Mouse (Mus musculus) right cerebral cortex, postnatal 10 days (tissue): ENCODE measurements around the gene Galnt2.
A peak's percentile ranks its signal among the peaks of the same experiment; 100 is the strongest.

ENCODE experiments used
- DNase-seq, 2 experiments: peaks; one replicate each; pipeline ENCODE4 v3.0.0; 2021; ENCODE audit warnings: low spot score in 2 of 2

Gene Galnt2

DNA sequence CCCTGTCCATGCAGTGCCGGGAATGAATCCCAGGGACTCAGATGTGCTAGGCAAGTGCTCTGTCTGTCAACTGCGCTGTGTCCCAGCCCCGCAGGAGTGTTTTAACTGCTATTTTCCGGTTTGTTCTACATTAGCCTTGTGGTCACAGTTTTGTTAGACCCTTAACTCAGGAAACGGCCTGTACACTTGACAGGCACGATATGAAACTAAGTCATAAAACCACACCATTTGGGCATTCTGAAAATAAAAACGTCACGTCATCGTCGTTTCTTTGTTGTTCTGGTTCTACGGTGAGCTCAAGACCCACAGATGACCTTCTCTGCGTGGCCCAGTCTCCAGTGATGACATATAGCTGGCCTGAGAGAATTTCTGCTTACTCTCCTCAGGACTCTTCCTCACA, 40.3 kb downstream of the Galnt2 start:
- no peak for DNase-seq

DNA sequence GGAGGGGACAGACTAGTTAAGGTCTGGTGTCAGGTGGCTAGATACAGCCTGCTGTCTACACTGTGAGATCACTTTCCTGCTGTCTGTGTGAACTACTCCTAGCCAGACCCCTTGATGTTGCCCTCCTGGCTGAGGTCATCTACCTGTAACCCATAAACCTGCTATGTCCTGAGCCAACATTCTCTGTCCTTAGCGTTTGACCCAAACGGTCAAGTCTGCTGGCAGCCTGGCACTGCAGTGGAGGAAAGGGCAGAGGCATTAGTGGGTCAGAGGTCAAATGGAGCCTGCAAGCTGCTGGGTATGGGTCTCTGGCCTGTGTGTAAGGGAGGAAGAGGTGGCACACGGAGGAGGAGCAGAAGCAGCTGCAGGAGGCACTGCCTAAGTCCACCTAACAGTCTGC, 41.6 kb downstream of the Galnt2 start:
- DNase-seq: no peak

- no peak for DNase-seq
Measured at GRCm38 (mm10) chr8:124273606-124274218, 42.5 kb downstream of the Galnt2 start.

DNA sequence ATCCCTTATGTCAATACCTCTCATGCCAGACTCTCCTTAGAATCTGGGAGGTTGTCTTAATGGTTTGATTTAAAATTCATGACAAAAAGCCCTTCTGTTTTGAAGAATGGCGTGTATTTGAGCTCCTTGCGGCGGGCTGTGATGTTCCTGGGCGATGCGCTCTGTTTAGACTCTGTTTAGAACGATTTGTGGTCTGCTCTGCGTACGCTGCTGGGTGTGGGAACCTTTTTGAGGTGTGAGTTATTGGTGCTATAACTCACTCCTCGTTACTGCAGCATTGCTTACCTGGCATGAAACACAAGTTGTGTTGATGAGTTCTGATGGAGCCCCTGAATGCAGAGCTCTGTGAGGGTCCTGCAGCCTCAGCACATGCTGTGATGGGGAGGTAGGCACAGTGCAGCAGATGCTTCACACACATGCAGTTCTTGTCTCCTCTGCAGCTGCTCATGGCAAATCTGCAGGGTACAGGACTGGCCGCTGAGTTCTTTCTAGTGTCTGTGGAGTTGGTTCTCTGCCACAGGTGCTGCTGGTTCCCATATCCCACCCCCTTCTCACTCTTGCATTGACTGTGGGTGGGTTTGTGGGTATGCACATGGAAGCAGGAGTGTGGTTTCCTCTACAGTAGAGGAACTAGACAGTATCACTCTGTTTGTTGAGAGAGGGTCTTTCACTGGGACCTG, 43.4 kb downstream of the Galnt2 start:
- DNase-seq: no peak

GRCm38 (mm10) chr8:124275377-124276071, 44.3 kb downstream of the Galnt2 start:
- DNase-seq: peak; percentile 67 to 83

DNA sequence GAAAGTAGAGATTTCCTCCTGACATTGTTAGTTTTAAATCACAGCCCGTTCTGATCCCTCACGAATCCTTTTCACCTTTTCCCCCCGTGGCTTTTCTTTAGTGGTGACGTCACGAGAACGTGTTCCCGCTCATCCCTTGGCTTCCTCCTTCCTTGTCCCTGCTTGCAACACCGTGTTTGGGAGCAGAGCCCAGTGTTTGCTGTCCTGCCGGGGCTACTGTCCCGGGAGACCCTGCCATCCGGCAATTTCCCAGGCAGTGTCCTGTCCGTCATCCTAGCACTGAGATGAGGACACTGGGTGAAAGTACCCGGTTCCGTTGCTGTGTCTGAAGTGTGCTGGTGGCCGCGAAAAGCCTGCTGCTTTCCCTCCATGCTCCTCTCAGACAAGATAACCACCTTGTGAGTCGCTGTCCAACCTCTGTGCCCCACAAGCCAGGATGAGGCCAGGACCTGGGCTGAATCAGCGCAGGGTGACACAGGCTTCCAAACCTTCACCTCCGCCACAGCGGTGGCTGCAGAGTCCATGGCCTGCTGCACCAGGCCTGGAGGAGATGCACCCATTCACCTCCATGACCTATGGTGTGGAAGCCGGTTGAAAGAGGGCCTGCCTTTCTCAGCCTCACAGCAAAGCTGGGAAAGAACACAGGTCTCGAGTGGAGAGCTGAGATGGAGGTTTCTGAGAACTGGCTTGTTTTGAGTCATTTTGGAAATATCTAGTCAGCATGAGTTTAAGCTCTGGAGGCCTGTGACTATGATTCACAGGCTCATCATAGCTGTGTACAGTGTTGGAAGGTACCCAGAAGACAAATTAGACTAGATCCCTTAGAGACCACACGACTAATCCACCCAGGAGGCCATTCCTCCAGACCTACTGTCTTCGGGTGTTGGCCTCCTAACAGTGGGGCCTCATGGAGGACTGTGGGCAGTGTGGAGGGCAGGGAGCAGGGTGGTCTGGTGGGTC, 47.0 kb downstream of the Galnt2 start:
- DNase-seq: no peak

GRCm38 (mm10) chr8:124278956-124279689, 47.9 kb downstream of the Galnt2 start:
- DNase-seq: no peak

GRCm38 (mm10) chr8:124279690-124279985, 48.4 kb downstream of the Galnt2 start:
- no peak for DNase-seq

DNA sequence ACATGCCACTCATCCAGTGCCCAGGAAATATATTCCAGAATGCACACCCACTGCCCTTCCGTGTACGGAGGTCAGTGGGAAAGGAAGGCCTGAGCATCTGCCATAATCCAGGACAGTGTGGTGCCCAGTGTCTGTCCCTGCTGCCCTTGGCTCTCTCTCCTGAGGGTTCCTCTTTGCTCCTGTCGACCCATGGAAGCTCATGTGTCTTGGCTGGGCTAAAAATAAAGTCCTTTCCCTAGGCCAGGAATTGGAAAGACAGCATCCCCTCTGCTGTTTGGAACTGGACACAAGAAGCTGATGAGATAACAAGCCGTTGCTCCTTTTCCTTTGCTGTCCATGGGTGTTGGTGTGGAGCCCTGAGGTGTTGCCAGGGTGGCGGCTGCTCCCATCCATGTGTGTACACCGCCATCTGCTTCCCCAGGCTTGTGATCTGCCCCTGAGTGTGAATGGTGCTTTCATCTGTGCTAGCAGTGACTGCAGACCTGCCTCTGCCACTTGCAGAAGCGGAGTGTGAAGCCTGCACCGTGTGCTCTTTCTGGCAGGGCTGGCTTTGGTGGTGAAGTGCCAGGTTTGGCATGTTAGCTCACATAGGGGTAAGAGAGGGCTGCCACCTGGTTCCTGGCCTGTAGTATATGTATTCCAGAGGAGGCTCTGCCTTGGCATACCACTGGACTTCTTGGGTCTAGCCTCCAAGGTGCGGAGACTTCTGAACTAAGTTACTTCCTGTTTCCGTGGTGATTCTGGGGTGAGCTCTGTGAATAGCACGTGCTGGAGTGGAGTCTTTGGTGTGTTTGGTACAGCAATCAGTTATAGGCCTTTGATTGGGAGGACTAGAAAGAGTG, 50.7 kb downstream of the Galnt2 start:
- no peak for DNase-seq

- no peak for DNase-seq
Measured at GRCm38 (mm10) chr8:124282878-124283630, 51.9 kb downstream of the Galnt2 start.

DNA sequence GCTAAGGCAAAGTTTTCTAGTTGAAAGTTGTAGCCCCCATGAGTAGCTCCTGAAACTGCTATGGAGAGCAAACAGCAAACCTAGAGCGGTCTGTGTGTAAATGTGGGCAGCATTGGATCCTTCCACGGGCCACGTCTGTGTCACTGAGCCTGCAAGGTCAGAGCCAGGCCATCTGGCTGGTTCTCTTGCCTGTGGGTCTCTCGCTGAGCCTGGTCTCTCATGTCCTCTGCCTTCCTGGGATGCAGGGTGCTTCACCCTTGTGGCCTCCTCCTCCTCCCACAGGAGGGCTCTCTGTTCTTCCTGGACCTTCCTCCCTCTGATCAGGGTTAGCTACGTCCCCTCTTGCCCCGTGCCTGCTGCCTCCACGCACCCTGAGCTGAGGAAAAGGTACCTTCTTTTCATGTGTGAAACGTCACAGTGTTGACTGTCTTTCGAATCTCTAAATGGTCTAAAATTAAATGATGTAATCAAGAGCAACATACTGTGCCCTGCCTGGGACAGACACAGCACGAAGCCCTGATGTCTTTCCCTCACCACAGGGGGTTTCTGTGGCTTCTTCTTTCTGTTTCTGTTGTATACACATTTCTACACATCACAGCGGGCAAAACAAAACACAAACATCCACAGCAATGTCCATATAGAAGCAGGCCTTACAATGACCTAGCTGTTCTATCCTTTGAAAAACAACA, 52.6 kb downstream of the Galnt2 start:
- DNase-seq: no peak

DNA sequence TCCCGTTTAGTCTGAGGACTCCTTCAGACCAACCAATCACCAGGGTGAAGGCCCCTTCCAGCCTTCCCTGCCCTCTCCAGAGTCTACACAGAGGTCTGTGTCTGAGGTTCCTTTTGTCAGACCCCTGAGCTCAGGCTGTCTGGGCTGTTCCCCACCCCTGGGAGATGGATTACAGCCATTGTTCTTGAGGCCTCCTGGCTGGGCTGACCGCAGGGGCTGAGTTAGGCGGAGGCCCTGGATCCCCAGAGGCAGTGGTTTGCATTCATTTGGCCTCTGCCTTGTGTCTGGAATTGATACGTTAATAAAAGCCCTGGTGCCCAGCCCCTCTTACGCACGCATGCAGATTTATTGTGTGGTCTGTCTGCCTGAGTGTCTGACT, 53.1 kb downstream of the Galnt2 start:
- no peak for DNase-seq

DNA sequence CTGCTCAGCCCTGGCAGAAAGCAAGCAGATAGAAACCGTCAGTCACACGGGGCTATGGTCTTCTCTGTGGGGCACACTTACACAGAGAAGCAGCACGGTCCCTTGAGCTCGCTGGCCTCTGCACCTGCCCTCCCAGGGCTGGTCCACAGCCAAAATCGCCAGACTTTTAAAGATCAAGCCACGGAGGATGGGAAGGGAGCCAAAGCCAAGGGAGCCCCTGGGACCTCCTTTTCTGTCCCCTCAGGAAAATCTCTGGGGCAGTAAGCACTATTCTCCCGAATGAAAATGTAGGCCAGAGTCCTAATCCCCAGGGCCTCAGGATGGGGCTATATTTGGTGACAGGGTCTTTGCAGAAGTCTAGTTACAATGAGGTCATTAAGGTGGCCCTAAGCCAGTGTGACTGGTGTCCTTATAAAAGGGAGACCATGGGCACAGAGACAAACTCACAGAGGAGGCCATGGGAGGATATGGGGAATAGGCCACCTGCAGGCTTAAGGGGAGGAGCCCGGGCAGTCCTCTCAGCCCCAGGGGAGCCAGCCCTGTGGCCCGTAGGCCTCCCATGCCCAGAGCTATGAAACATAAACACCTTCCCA, 53.9 kb downstream of the Galnt2 start:
- peak in 1 of 2 experiments; percentile 64 for DNase-seq

DNA sequence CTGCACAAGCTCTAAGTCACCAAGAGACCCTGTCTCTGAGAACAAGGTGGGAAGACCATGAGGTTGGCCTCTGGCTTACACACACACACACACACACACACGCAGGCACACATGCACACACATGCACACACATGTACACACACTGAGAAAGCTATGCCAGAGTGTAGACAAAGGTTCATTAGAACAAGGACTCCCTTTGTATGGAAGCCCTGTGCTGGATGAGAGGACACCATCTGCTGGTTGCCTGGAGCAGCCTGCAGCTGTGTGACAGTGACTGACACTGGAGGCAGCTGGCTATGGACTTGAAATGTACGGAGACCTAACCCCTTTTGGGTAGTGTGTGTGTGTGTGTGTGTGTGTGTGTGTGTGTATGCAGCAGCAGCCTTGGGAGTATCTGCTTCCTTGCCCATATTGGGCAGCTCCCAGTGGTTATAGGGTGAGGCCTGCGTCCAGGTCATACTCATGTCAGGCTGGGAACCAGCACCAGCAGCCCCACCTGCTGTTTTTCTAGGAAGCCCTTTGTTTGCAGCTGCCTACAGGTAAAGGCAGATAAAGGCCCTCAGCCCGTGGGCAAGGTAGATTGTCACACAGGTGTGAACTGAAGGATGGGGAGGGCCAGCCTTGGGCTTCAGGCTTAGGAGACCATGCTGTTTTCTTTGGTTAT, 55.4 kb downstream of the Galnt2 start:
- no peak for DNase-seq

DNA sequence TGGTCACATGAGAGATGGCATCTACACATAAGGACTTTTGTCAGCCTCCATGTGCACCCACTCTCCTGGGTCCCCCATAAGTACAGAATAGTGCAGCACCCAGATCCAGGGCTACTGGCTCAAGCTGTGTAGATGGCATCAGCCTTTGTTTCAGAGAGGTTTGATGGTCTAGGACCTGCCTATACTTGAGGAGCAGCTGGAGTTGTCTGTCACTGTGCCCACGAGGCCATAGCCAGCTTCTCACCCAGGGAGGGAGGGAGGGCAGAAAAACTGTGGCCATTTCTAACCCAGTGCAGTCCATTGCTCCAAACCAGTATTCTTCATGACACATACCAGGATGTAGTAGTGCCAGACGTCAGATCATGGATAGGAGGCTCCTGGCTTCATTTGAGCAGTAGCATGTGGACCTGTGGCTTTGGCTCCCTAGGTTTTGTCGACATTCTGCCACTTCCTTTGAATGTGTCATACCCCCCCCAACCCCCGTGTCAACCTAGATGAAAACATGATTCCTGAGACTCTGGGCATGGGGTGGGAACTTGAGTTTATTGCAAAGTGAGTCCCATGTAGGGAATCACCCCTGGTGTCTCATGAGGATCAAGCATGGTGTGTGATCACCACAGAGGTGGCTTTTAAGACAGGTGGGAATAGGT, 57.1 kb downstream of the Galnt2 start:
- no peak for DNase-seq

GRCm38 (mm10) chr8:124289481-124290050, 58.4 kb downstream of the Galnt2 start:
- peak in 1 of 2 experiments; percentile 75 for DNase-seq

DNA sequence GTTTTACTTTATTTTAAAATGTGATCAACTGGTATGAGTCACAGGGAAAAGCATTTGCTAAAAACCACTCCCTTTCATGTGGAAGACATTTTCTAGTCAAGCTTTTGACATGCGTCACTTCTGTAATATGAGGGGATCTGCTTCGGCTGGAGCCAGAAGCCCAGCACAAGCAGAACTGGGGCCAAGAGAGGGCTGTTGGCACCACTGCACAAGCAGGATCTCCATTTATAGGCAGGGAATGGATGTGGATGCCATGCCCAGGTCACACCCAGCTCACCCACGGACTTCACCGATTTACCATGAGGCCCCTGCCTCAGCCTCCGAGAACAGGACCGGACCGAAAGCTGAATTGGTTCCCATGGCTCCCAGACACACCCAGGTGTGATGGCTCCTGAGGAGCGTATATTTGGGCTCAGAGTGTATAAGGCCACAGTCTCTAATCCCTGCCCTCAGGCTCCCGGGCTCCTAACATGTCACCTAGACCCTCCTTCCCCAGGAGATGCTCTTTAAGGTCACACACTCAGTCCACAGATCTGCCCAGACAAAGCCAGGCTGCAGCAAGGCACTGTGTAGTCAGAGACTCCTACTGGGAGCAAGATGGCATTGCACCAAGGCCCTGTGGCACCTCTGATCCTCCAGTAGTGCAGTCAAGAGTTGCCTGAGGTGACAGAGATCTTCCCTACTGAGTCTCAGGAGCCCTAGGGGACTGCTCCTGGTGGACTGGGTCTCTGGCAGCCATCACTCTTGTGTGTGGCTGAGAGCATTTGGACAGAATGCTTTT, 59.9 kb downstream of the Galnt2 start:
- no peak for DNase-seq
